Mouse (Mus musculus): Measurements from ENCODE around the gene Gpha2. TPM values are rescaled to one million over a fixed set of nuclear protein-coding genes. Genes with fewer than 3 reads are reported as not detected.
A peak's percentile ranks its signal among the peaks of the same experiment; 100 is the strongest.

Gpha2 gene
- total RNA-seq, 1 experiment, result 3.9 TPM

- H3K4me1 ChIP-seq (ENCODE audit: control insufficient read depth in 2 of 2, insufficient read depth in 2 of 2, low read length in 2 of 2, poor library complexity in 1 of 2), result peaks cover 16 to 37% of the 10 kb centered on the region in 2 experiments
- DNase-seq (ENCODE audit: low read depth, low spot score), result no peak
- in situ Hi-C loops (cut with MboI; ENCODE audit: low sequenced_read_pairs in 2 of 2, unreplicated experiment in 2 of 2), result no loop called here
- H3K27ac ChIP-seq (ENCODE audit: insufficient read depth, low read depth, low read length, poor library complexity, severe bottlenecking), result no peak overlapping the region
- H3K9me3 ChIP-seq (ENCODE audit: control insufficient read depth, insufficient read depth, low read depth, low read length), result no peaks in the 10 kb centered on the region
- H3K9ac ChIP-seq (ENCODE audit: insufficient read depth, low read depth, low read length, poor library complexity, severe bottlenecking), result no peak overlapping the region
- peaks cover under 1% of the 10 kb centered on the region; the same call in 1 of the 2 replicates for H3K36me3 ChIP-seq (ENCODE audit: control insufficient read depth, insufficient read depth, low read length, poor library complexity, severe bottlenecking)
- H3K4me3 ChIP-seq (ENCODE audit: insufficient read depth in 1 of 2, low read depth in 1 of 2, low read length in 2 of 2, poor library complexity in 1 of 2, severe bottlenecking in 1 of 2), result no peak overlapping the region
- no peak for TF ChIP-seq ZC3H11A (IDR thresholded peaks at IDR 0.05; ENCODE audit: borderline replicate concordance, low read depth, low read length)
- TF ChIP-seq CHD2 (IDR thresholded peaks at IDR 0.05; ENCODE audit: low read depth, low read length), result no peak
- TF ChIP-seq HCFC1 (IDR thresholded peaks at IDR 0.05; ENCODE audit: borderline replicate concordance, insufficient read depth, low read length), result no peak
- no peak for TF ChIP-seq MAFK (IDR thresholded peaks at IDR 0.05; ENCODE audit: insufficient read depth, low read depth, low read length)
- TF ChIP-seq ZNF384 (IDR thresholded peaks at IDR 0.05; ENCODE audit: low read depth, low read length), result no peak
These were observed 41.4 kb downstream of the Gpha2 start for GRCm38 (mm10) chr19:6267306-6268169.

- TF ChIP-seq MAFK (IDR thresholded peaks at IDR 0.05; ENCODE audit: insufficient read depth, low read depth, low read length), result no peak
- no peak for TF ChIP-seq CHD2 (IDR thresholded peaks at IDR 0.05; ENCODE audit: low read depth, low read length)
- no peak for TF ChIP-seq ZNF384 (IDR thresholded peaks at IDR 0.05; ENCODE audit: low read depth, low read length)
- peak; percentile 66; the same call in 1 of the 2 replicates for TF ChIP-seq ZC3H11A (IDR thresholded peaks at IDR 0.05; ENCODE audit: borderline replicate concordance, low read depth, low read length)
- TF ChIP-seq HCFC1 (IDR thresholded peaks at IDR 0.05; ENCODE audit: borderline replicate concordance, insufficient read depth, low read length), result no peak
- Histone ChIP-seq H3K9ac (ENCODE audit: insufficient read depth, low read depth, low read length, poor library complexity, severe bottlenecking) (no peak overlapping the region), H3K4me3 (ENCODE audit: insufficient read depth in 1 of 2, low read depth in 1 of 2, low read length in 2 of 2, poor library complexity in 1 of 2, severe bottlenecking in 1 of 2) (no peak overlapping the region)
These were observed 42.0 kb downstream of the Gpha2 start for GRCm38 (mm10) chr19:6268170-6268528.

GRCm38 (mm10) chr19:6268670-6269132, 42.5 kb downstream of the Gpha2 start:
- in situ Hi-C loops (cut with MboI; ENCODE audit: low sequenced_read_pairs in 2 of 2, unreplicated experiment in 2 of 2), result no loop called here

More at GRCm38 (mm10) chr19:6268170-6268528, 42.0 kb downstream of the Gpha2 start:
- in situ Hi-C loops (cut with MboI; ENCODE audit: low sequenced_read_pairs in 2 of 2, unreplicated experiment in 2 of 2), result no loop called here
- Histone ChIP-seq H3K4me1 (ENCODE audit: control insufficient read depth in 2 of 2, insufficient read depth in 2 of 2, low read length in 2 of 2, poor library complexity in 1 of 2) (peaks cover 16 to 37% of the 10 kb centered on the region in 2 experiments), H3K27ac (ENCODE audit: insufficient read depth, low read depth, low read length, poor library complexity, severe bottlenecking) (no peak overlapping the region), H3K36me3 (ENCODE audit: control insufficient read depth, insufficient read depth, low read length, poor library complexity, severe bottlenecking) (no peaks in the 10 kb centered on the region), H3K9me3 (ENCODE audit: control insufficient read depth, insufficient read depth, low read depth, low read length) (no peaks in the 10 kb centered on the region)
- peak; percentile 96 for DNase-seq (ENCODE audit: low read depth, low spot score)

GRCm38 (mm10) chr19:6269798-6270475, 43.8 kb downstream of the Gpha2 start:
- peak overlapping the region; percentile 60; the same call in 1 of the 2 replicates for H3K9ac ChIP-seq (ENCODE audit: insufficient read depth, low read depth, low read length, poor library complexity, severe bottlenecking)
- in situ Hi-C loops (cut with MboI; ENCODE audit: low sequenced_read_pairs in 2 of 2, unreplicated experiment in 2 of 2), result no loop called here
- TF ChIP-seq MAFK (IDR thresholded peaks at IDR 0.05; ENCODE audit: insufficient read depth, low read depth, low read length) (no peak), CHD2 (IDR thresholded peaks at IDR 0.05; ENCODE audit: low read depth, low read length) (no peak), ZNF384 (IDR thresholded peaks at IDR 0.05; ENCODE audit: low read depth, low read length) (no peak), ZC3H11A (IDR thresholded peaks at IDR 0.05; ENCODE audit: borderline replicate concordance, low read depth, low read length) (no peak), HCFC1 (IDR thresholded peaks at IDR 0.05; ENCODE audit: borderline replicate concordance, insufficient read depth, low read length) (no peak)

More at GRCm38 (mm10) chr19:6268670-6269132, 42.5 kb downstream of the Gpha2 start:
- H3K27ac ChIP-seq (ENCODE audit: insufficient read depth, low read depth, low read length, poor library complexity, severe bottlenecking), result no peak overlapping the region
- H3K36me3 ChIP-seq (ENCODE audit: control insufficient read depth, insufficient read depth, low read length, poor library complexity, severe bottlenecking), result no peaks in the 10 kb centered on the region
- no peak overlapping the region for H3K4me3 ChIP-seq (ENCODE audit: insufficient read depth in 1 of 2, low read depth in 1 of 2, low read length in 2 of 2, poor library complexity in 1 of 2, severe bottlenecking in 1 of 2)
- peaks cover 16 to 37% of the 10 kb centered on the region in 2 experiments for H3K4me1 ChIP-seq (ENCODE audit: control insufficient read depth in 2 of 2, insufficient read depth in 2 of 2, low read length in 2 of 2, poor library complexity in 1 of 2)
- no peaks in the 10 kb centered on the region for H3K9me3 ChIP-seq (ENCODE audit: control insufficient read depth, insufficient read depth, low read depth, low read length)
- TF ChIP-seq MAFK (IDR thresholded peaks at IDR 0.05; ENCODE audit: insufficient read depth, low read depth, low read length) (no peak), CHD2 (IDR thresholded peaks at IDR 0.05; ENCODE audit: low read depth, low read length) (no peak), HCFC1 (IDR thresholded peaks at IDR 0.05; ENCODE audit: borderline replicate concordance, insufficient read depth, low read length) (no peak), ZNF384 (IDR thresholded peaks at IDR 0.05; ENCODE audit: low read depth, low read length) (no peak), ZC3H11A (IDR thresholded peaks at IDR 0.05; ENCODE audit: borderline replicate concordance, low read depth, low read length) (no peak)
- DNase-seq (ENCODE audit: low read depth, low spot score), result no peak
- no peak overlapping the region for H3K9ac ChIP-seq (ENCODE audit: insufficient read depth, low read depth, low read length, poor library complexity, severe bottlenecking)

More at GRCm38 (mm10) chr19:6269798-6270475, 43.8 kb downstream of the Gpha2 start:
- H3K4me1 ChIP-seq (ENCODE audit: control insufficient read depth in 2 of 2, insufficient read depth in 2 of 2, low read length in 2 of 2, poor library complexity in 1 of 2), result peaks cover 16 to 26% of the 10 kb centered on the region in 2 experiments
- H3K9me3 ChIP-seq (ENCODE audit: control insufficient read depth, insufficient read depth, low read depth, low read length), result no peaks in the 10 kb centered on the region
- no peaks in the 10 kb centered on the region for H3K36me3 ChIP-seq (ENCODE audit: control insufficient read depth, insufficient read depth, low read length, poor library complexity, severe bottlenecking)
- peak; percentile 39 for DNase-seq (ENCODE audit: low read depth, low spot score)
- H3K4me3 ChIP-seq (ENCODE audit: insufficient read depth in 1 of 2, low read depth in 1 of 2, low read length in 2 of 2, poor library complexity in 1 of 2, severe bottlenecking in 1 of 2), result no peak overlapping the region; a peak in 1 of 4 replicates
- H3K27ac ChIP-seq (ENCODE audit: insufficient read depth, low read depth, low read length, poor library complexity, severe bottlenecking), result peak overlapping the region; percentile 93
